Mouse (Mus musculus) heart, postnatal 0 days (tissue): ENCODE results near the gene Osbp2. TPM values are rescaled to one million over a fixed set of nuclear protein-coding genes. Genes with fewer than 3 reads are reported as not detected.

ENCODE experiments used
- ATAC-seq: fragments of 200-750 bp; cut with Nextera tagmentation; 2 replicates; pipeline ENCODE4 v1.8.0; 2017; ENCODE audit warnings: low read depth, moderate number of reproducible peaks, moderate library complexity; ENCODE audit not compliant: insufficient read depth
- DNase-seq: peaks from one replicate; pipeline ENCODE4 v3.0.0-alpha.2; 2016; ENCODE audit warnings: low spot score
- H3K27ac ChIP-seq: fragments of 300-500 bp; sonication (generic); 2 replicates; pipeline ENCODE4 v1.5.1; 2014; ENCODE audit warnings: low read depth, mild to moderate bottlenecking
- H3K27me3 ChIP-seq: fragments of 300-500 bp; sonication (generic); 2 replicates; pipeline ENCODE4 v1.6.1; 2014; ENCODE audit warnings: low read length, mixed read lengths; ENCODE audit not compliant: control insufficient read depth, insufficient read depth
- H3K36me3 ChIP-seq: fragments of 300-500 bp; sonication (generic); replicated peaks from 2 replicates; pipeline ENCODE4 v1.6.1; 2014; ENCODE audit warnings: low read length, mixed read lengths; ENCODE audit not compliant: control insufficient read depth, insufficient read depth
- H3K4me1 ChIP-seq: fragments of 300-500 bp; sonication (generic); 2 replicates; pipeline ENCODE4 v1.6.1; 2014; ENCODE audit warnings: antibody characterized with exemption; ENCODE audit not compliant: control insufficient read depth, insufficient read depth
- H3K4me2 ChIP-seq: fragments of 300-500 bp; sonication (generic); 2 replicates; pipeline ENCODE4 v1.6.1; 2014; ENCODE audit warnings: low read depth, mild to moderate bottlenecking, low read length, moderate library complexity
- H3K4me3 ChIP-seq: fragments of 300-500 bp; sonication (generic); 2 replicates; pipeline ENCODE4 v1.5.1; 2014; ENCODE audit warnings: low read depth, low read length
- H3K9ac ChIP-seq: fragments of 300-500 bp; sonication (generic); replicated peaks from 2 replicates; pipeline ENCODE4 v1.6.1; 2014; ENCODE audit warnings: low read depth, low read length, mixed read lengths
- H3K9me3 ChIP-seq: fragments of 300-500 bp; sonication (generic); replicated peaks from 2 replicates; pipeline ENCODE4 v1.6.1; 2016; ENCODE audit warnings: low read length; ENCODE audit not compliant: control insufficient read depth
- CTCF ChIP-seq: IDR thresholded peaks from 2 replicates; pipeline ENCODE4 v1.5.1; 2016; ENCODE audit warnings: antibody characterized with exemption, control low read depth, low read depth
- EP300 ChIP-seq: IDR thresholded peaks from 2 replicates; pipeline ENCODE4 v1.6.1; 2016; ENCODE audit warnings: antibody characterized with exemption, low read depth
- WGBS: fragments of 180-500 bp; shearing (Covaris S2); extraction: QIAGEN DNeasy Blood & Tissue Kit; methylation state at CpG from one replicate; pipeline ENCODE4 v1.1.7; 2014; 5-methylcytosine and 5-hydroxymethylcytosine counted together
- polyA plus RNA-seq: library from polyadenylated mRNA; unstranded; fragments of >200 nt; fragmentation: Nextera tagmentation; extraction: Ambion mirVana; gene quantifications from 2 replicates; pipeline ENCODE4 v1.2.1, GENCODE M21; 2015
- total RNA-seq: library from RNA; depleted of rRNA; stranded (reverse); fragments of >200 nt; gene quantifications from 2 replicates; pipeline ENCODE4 v1.2.3, GENCODE M21; 2014; ENCODE audit warnings: low replicate concordance

Gene Osbp2
- total and polyA plus RNA-seq, 2 experiments from 2014 or later = 2.9 to 8.9 TPM

DNA sequence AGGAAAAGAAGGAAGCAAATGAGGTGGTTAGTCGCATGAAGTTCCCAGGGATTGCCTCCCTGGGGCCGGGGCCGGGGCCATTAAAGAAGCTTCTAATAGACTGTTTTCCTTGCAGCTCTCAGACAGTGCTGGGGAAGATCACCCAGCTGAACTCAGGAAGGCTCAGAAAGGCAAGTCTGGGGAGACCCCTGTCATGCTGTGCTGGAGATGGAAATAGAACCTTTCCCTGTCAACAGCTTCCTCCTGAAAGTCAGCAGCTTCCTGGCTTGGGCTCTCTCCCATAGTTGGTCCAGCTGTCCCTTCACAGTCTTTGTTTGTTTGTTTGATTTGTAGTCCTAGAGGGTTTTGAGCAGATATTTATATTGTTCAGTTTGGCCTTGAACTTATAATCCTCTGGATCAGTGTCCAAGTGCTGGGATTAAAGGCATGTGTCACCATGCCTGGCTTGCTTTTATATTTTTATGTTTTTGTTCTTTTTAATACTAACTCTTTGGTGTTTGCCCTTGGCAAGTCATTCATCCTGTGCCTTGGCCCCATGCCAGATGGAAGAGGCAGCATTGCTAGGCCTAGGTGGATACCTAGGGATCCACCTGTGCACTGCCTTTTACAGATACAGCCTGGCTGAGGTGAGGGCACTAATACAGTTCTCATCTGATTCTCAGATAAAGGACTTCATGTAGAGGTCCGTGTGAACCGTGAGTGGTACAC, 178.8 kb downstream of the Osbp2 start:
- 86% methylated on average over 5 of the region's 5 CpGs for WGBS
- no peak for ATAC-seq
- no peaks in the 10 kb centered on the region for H3K4me1 ChIP-seq

DNA sequence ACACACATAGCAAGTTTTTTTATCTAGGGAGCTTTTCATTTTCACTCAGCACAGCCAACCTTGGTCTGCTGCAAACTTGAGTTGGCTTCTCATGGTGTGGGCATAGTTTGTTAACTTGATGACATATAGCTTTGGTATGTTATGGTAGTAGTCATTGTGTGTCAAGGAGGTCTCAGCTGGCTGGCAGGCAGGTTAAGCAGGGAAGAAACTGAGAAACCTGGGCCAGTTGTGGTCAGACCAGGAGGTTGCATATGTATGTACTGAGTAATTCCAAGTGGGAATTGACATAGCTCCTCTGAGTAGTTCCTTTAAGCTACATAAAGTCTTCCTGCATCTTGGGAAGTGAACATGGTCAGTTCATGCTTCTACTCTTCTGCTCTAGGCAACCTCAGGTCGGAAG, 179.5 kb downstream of the Osbp2 start:
- ATAC-seq (no peak), DNase-seq (no peak)
- Histone ChIP-seq H3K27me3 (no peaks in the 10 kb centered on the region), H3K9me3 (no peaks in the 10 kb centered on the region), H3K4me3 (no peak overlapping the region), H3K36me3 (peaks cover 97% of the 10 kb centered on the region), H3K4me2 (no peak overlapping the region), H3K27ac (no peak overlapping the region), H3K9ac (no peak overlapping the region), H3K4me1 (no peaks in the 10 kb centered on the region)
- TF ChIP-seq CTCF (no peak), EP300 (no peak)
- WGBS = 100% methylated on average over 1 of the region's 1 CpGs

More for the DNA sequence above, 178.8 kb downstream of the Osbp2 start:
- Histone ChIP-seq H3K9ac (no peak overlapping the region), H3K4me3 (no peak overlapping the region), H3K36me3 (peaks cover 97% of the 10 kb centered on the region), H3K4me2 (no peak overlapping the region), H3K27me3 (no peaks in the 10 kb centered on the region), H3K9me3 (no peaks in the 10 kb centered on the region), H3K27ac (no peak overlapping the region)
- DNase-seq = no peak
- TF ChIP-seq CTCF (no peak), EP300 (no peak)

- Histone ChIP-seq H3K4me1 (no peaks in the 10 kb centered on the region), H3K4me2 (no peak overlapping the region), H3K9me3 (no peaks in the 10 kb centered on the region), H3K27me3 (no peaks in the 10 kb centered on the region), H3K9ac (no peak overlapping the region), H3K36me3 (peaks cover 95% of the 10 kb centered on the region), H3K27ac (no peak overlapping the region), H3K4me3 (no peak overlapping the region)
- 89% methylated on average over 11 of the region's 11 CpGs for WGBS
- DNase-seq (no peak), ATAC-seq (no peak)
- no peak for TF ChIP-seq CTCF
- TF ChIP-seq EP300 = no peak
These were observed 180.0 kb downstream of the Osbp2 start for GRCm38 (mm10) chr11:3683696-3684095.

DNA sequence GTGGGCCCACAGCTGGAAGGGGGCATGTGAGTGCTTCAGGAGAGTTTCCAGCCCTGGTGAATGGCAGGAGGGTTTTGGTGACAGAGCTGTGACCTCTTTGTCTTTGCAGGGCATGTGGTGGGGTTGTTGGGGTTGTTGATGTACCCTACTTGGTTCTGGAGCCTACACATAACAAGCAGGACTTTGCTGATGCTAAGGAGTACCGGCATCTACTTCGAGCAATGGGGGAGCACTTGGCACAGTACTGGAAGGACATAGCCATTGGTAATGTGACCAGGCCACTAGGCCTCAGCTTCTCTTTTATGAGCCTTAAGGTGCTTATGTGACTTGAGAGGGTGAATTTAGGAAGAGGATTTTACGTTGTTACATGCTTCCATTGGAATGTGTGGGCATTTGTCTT, 183.9 kb downstream of the Osbp2 start:
- DNase-seq = no peak
- no peaks in the 10 kb centered on the region for H3K9me3 ChIP-seq
- no peaks in the 10 kb centered on the region for H3K27me3 ChIP-seq
- no peak overlapping the region for H3K27ac ChIP-seq
- no peak overlapping the region for H3K9ac ChIP-seq
- H3K4me1 ChIP-seq = no peaks in the 10 kb centered on the region
- no peak for TF ChIP-seq CTCF
- TF ChIP-seq EP300 = no peak
- no peak overlapping the region for H3K4me2 ChIP-seq
- no peak for ATAC-seq
- no peak overlapping the region for H3K4me3 ChIP-seq
- peaks cover 96% of the 10 kb centered on the region for H3K36me3 ChIP-seq
- whole genome bisulfite sequencing = 99% methylated on average over 3 of the region's 3 CpGs

GRCm38 (mm10) chr11:3677204-3677603, 186.5 kb downstream of the Osbp2 start:
- DNase-seq (no peak), ATAC-seq (no peak)
- Histone ChIP-seq H3K27me3 (no peaks in the 10 kb centered on the region), H3K27ac (no peak overlapping the region), H3K4me2 (no peak overlapping the region), H3K4me1 (no peaks in the 10 kb centered on the region), H3K9me3 (no peaks in the 10 kb centered on the region), H3K4me3 (no peak overlapping the region), H3K9ac (no peak overlapping the region), H3K36me3 (peaks cover 96% of the 10 kb centered on the region)
- TF ChIP-seq CTCF = no peak
- TF ChIP-seq EP300 = no peak
- WGBS = 64% methylated on average over 6 of the region's 6 CpGs

DNA sequence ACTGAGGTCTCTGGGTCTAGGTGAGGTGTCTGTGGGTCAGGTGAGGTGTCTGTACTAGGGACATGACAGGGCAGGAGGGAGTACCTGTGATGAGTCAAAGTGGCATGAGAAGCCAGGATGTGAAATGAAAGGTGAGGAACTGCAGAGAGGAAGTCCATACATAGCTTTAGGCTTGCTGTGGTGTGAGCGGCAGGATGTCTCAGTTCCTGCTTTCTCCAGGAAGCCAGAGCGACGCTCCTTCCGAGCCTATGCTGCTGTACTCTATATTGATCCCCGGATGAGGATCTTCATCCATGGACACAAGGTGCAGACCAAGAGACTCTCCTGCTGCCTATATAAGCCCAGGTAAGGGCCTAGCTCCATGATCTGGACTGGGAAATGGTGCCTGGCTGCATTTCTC, 187.3 kb downstream of the Osbp2 start:
- H3K4me3 ChIP-seq = no peak overlapping the region
- DNase-seq = no peak
- no peaks in the 10 kb centered on the region for H3K4me1 ChIP-seq
- TF ChIP-seq CTCF (no peak), EP300 (no peak)
- H3K9me3 ChIP-seq = no peaks in the 10 kb centered on the region
- H3K27ac ChIP-seq = no peak overlapping the region
- no peak overlapping the region for H3K9ac ChIP-seq
- WGBS = 70% methylated on average over 5 of the region's 5 CpGs
- no peak for ATAC-seq
- H3K27me3 ChIP-seq = no peaks in the 10 kb centered on the region
- H3K4me2 ChIP-seq = no peak overlapping the region
- H3K36me3 ChIP-seq = peaks cover 97% of the 10 kb centered on the region
